Mouse (Mus musculus): ENCODE measurements around the gene Ccdc187.
A peak's percentile ranks its signal among the peaks of the same experiment; 100 is the strongest.

The Ccdc187 gene

DNA sequence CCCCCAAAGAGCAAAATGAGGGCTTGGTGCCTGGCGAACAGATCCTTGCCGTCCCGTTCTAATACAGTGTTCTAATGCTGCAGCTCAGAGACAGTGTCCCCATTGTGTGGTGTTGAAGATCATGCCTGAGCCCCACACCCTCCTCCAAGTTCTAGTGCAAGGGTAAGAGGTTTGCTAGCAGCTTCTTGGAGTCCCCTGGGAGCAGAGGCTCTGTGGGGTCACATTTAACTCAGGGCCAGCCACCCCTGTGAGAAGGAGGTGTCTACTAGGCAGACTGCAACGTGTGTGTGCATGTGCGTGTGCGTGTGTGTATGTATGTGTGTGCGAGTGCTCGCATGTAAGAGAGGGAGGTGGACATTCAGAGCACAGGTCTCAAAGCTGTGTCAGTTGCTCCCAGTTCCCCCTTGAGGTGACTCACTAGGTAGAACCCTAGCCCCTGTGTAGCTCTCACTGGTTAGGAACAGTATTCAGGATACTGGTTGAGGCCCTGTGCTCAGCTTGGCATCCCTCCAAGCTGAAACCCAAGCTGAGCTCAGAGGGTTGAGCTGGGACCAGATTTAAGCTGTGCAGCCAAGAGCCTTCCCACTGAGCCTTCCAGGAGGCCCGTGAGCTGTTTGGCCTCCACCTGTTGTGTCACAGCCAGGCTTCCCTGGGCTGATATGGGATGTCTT, 22.4 kb upstream of the Ccdc187 start:
- DNase-seq (ENCODE audit: low spot score in 2 of 2): no peak

DNA sequence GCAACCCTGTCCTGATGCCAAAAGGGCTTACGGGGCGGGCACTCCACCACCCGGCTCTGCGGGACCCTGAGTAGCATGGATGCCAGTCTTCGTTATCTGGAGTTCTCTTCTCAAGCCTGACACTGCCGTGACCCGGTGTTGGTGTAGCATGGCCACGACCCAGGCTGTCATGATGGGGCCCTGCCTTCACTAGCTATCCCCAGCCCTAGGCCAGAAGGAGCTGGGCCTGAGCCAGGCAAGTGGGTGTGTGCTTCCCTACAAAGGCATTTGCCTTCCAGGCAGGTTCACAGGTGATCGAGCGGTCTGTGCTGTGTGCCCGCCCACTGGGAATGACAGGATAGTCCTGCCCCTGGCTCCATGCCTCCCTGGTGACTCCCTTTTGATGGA, 21.6 kb upstream of the Ccdc187 start:
- peak in 1 of 2 experiments; percentile 50 for DNase-seq (ENCODE audit: low spot score in 2 of 2)

DNA sequence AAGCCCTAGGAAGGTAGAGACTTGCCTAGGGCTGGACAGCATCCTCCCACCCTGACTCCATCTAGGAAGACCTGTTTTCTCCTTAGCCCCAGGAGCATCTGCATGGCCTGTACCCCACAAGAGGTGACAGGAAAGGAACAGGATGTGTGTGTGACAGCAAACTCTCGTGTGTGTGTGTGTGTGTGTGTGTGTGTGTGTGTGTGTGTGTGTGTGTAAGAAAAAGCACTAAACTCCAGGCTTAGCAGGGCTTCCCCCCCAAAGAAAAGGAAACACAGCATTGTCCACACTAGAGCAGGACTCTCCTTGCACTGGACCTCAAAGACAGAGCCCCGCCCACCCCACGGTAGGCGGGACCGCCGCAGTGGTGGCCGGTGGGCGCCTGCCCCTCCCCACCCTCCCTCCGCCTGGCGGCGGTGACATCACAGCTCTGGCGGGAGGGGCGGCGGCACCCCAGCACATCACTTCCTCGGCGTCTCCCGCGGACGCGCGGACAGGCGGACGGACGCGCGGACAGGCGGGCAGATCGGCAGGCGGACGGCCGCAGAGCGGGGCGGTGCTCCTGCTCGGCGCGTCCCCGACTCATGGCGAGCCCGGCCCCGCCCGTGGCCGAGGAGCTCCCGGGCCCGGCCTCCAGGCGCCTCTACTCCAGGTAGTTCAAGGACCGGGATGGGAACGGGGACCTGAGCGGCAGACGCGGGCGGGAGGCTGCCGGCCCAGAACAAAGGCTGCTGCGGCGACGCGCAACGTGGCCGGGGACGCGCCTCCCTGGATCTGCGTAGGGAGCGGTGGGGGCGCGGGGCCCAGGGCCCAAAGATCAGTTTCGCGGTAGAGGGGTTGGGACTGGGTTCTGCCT, 20.9 kb upstream of the Ccdc187 start, which contains the start of gene Gpsm1:
Gpsm1 (plus strand) TSS at position 444 of the 853 bp plus-strand sequence.
- peak; percentile 68 to 85 for DNase-seq (ENCODE audit: low spot score in 2 of 2)

DNA sequence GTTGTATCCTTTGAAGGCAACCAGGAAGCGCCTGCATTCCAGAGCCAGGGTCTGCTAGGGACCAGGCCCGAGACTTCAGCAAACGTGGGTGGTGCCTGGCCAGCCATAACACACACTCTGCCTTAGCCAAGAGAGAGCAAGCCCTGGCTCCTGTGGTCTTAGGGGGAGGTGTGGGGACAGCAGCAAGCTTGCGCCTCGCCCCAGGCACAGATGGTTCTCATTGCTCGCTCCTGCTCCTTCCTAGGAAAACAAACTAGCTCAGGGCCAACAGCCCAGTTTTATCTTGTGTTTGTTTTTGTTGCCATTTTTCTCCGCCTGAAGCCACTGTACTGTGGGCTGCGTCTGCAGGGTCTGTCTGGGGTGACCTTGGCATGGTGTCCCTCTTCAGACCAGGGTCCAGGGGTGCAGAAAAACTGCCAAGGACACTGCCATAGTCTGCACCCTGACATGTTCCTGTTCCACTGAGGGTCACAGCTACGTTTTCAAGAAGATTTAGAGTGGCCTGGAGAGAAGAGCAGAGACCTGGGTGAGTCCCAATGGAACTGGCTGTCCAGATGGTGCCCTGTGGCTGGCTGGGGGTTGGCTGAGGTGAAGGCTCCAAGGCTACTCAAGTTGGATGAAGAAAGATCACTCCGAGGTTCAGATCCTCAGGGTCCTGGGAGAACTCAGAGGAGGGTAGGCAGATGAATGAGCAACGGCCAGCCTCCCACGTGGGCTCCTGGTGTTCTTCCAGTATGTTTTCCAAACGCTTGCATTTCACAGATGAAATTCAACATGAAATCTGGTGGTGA, 20.1 kb upstream of the Ccdc187 start:
- peak in 1 of 2 experiments; percentile 57 for DNase-seq (ENCODE audit: low spot score in 2 of 2)

DNA sequence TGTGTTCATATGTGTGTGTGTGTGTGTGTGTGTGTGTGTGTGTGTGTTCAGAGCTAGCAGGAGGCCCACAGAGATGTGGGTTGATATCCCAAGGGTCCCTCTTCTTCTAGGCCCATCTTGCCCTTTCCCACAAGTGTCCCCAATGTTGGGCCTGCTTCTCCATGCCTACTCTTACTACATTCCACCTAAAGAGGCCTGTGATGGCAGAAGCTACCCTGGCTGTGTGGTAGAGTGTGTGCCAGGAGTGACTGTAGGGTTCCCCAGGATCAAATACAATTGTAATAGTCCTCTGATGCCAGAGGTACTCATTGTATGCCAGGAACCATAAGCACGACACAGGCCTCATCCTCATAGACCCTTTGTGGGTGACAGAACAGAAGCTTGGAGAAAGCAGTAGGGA, 19.0 kb upstream of the Ccdc187 start:
- no peak for DNase-seq (ENCODE audit: low spot score in 2 of 2)

DNA sequence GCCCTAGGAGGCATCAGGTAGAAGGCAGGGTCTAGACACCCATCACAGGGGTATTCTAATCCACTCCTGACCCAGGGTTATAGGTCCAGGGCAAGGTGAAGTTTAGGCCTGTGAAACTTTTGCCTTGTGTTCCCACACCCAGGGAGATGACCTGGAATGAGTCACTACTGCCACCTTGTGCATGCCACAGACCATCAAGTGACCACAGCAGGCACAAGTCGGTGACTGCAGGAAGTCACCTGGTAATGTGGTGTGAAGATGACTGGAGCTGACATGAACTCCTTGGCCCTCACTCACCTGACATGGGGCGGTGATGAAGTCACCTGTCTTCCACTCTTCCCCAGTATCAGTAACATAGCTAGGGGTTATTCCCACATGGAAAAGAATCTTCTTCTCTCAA, 18.5 kb upstream of the Ccdc187 start:
- DNase-seq (ENCODE audit: low spot score in 2 of 2): no peak

DNA sequence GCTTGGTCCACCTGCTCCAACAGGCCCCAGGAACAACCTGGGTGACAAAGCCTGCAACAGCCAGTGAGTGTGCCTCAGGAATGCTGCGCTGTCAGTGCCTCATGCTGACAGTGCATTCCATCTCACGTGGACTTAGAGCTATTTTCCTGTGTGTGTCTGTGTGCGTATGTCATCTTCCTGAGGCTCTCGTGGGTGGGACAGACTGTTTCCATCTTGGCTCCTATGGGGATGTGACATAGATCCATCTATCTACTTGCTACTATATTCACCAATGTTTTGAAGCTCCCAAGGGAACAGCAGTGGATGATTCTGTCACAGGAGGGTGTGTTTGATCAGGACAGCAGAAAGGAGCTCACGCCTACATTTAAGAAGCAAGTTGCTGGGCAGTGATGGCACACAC, 17.6 kb upstream of the Ccdc187 start:
- DNase-seq (ENCODE audit: low spot score in 2 of 2): no peak

DNA sequence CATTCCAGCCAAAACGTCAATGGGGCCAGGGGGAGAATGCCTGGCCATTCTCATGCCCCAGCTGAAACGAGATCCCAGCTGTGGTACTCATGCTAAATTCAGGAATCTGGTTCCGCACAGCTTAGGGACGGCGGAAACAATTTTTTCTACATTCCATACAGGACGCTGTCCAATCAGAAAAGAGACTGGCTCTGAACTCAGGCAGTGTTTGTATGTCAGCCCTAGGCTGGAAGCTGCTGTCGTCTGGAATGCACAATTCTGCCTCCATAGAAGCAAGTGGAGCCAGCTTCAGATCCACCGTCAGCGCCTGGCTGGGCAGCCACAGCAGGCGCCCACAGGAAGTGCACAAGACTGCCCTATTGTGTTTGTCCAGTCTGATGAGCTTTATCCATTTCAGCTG, 15.4 kb upstream of the Ccdc187 start:
- no peak for DNase-seq (ENCODE audit: low spot score in 2 of 2)

DNA sequence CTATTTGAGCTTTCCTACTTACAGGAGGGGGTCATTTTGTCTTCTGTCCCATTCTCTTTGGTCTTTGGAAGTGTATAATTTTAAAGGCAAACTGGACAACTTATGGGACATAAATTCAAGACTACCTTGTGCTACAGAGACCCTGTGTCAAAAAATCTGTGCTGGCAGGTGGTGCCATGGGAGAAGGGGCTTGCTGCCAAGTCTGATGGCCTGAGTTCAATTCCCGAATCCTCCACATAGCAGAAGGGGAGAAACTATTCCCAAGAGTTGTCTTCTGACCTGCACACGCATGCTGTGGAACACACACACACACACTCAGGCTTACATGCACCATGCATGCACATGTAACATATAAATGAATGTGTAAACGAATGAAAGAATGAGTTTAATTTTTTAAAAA, 12.3 kb upstream of the Ccdc187 start:
- DNase-seq (ENCODE audit: low spot score in 2 of 2): no peak

DNA sequence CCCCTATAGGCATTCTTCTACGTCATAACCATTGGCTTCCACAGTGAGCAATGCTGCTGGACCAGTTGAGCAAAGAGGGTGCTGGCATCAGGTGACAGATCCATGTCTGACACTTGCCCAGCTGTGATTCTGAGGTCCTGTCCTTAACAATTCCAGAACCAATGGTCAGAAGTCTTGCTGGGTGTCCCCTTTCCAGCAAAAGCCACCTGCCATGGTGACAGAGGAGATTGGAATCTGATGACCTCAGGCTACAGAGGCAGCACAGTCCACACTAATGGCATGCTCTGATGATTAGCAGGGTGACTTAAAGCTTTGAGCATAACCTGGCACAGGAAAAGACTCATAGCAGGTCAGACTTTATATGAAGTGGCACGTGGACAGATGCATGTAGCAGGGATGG, 11.2 kb upstream of the Ccdc187 start:
- DNase-seq (ENCODE audit: low spot score in 2 of 2): no peak

DNA sequence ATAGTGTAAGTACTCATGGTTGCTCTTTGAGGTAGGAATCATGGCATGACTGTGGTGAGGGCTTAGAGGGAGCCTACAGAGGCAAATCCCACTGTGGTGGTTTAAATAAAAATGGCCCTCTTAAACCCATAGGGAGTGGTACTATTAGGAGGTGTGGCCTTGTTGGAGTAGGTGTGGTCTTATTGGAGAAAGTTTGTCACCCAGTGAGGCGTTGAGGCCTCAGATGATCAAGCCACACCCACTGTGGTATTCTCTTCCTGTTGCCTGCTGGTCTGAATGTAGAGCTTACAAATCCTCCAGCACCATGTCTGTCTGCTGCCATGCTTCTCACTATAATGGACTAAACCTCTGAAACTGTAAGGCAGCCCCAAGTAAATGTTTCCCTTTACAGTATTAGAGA, 10.4 kb upstream of the Ccdc187 start:
- DNase-seq (ENCODE audit: low spot score in 2 of 2): no peak

DNA sequence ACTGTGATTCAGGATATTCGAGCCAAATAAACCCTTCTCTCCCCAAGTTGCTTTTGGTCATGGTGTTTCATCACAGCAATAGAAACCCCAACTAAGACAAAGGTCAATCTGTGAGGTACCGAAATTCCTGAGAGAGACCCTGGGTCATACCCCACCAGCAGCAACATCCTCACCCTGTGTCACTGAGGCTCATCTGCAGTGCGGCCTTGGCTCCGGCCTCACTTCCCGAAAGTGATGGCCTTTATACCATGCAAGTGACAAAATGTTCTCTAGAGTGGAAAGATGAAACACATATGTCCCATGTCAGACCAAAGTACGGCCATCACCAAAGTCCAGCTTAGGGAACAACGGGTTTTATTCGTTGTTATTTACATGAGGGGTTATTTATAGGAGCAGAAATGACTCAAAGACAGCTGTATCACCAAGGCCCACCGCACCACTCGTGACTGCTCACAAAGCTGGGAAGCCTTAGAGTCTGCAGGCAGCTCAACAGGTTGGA, 7.7 kb upstream of the Ccdc187 start:
- no peak for DNase-seq (ENCODE audit: low spot score in 2 of 2)

DNA sequence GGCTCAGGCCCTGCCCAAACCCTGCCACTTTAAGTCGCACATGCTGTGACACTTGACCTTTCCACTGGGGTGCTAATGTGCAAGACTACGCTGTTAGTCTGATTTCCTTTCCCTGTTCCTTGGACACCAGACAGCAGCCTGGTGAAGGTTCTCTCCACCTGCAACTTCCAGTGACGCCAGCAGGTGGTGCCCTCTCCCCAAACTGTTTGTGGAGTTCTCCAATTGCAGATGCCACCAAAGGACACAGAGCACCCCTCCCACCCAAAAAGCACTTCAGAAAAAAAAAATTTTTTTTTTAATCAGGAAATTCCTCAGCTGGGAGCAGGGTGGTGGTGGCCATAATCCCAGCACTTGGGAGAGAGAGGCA, 6.4 kb upstream of the Ccdc187 start:
- DNase-seq (ENCODE audit: low spot score in 2 of 2): peak; percentile 87 to 96

DNA sequence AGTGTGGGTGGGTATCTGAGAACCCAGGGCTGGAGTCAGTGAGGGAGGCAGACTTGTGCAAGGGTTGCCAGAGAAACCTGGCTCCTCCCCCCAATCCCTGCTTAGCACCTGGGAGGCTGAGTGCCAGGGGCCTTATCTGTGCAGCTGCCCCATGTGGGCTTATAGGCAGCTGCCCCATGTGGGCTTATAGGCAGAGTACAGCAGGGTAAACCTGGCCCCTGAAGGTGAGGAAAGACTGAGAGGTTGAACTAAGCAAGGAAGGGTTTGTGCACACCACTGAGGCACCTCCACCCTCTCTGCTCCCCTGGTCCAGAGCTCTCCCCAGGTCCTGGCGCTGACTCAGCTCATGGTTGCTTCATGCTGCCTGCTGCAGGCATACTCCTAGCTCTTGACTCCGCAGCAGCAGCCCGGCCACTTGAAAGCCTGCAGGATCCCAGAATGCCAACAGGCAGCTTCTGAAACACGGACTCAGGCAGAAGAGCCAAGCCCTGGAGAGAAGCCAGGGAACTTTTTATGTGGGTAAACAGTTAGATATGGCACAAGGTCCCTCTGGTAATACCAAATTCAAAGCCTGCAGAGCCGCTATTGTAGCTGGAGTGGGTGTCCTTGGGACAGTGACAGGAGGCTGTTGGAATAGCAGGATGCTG, 5.9 kb upstream of the Ccdc187 start:
- peak in 1 of 2 experiments; percentile 40 for DNase-seq (ENCODE audit: low spot score in 2 of 2)

DNA sequence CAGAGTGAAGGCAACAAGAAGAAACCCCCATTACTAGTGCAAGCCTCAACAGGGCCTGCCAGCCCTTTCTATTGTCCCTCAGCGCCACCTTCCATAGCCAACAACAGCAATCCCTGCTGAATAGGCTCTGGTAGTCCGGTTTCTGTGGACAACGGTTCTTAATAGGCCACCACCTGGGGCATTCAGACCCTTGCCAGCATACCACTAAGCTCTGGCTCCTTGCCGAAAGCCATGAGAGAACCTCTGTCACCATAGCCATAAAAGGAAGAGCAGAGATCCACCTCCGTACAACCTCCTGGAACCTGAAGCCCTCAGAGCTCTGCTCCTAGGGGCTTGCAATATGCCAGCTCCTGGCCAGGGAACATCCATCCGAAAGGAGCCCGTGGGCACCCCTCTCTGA, 5.0 kb upstream of the Ccdc187 start:
- peak in 1 of 2 experiments; percentile 65 for DNase-seq (ENCODE audit: low spot score in 2 of 2)

DNA sequence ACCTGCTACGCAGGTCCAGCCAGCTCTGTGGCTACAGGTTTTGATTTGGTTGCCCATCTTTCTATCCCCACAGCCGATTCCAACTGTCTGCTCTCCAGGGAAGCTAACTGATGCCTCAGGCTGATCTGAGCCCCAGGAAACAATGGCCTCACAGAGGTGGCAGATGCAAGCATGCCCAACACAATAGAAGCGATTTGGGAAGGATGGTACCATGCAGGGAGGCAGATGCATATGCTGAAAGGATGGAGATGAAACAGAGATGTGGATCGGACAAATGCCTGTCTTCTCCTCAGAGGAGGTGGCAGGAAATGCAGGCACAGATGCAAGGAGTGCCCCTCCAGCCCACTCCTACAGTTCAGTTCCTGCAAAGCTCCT, 4.5 kb upstream of the Ccdc187 start:
- DNase-seq (ENCODE audit: low spot score in 2 of 2): no peak

DNA sequence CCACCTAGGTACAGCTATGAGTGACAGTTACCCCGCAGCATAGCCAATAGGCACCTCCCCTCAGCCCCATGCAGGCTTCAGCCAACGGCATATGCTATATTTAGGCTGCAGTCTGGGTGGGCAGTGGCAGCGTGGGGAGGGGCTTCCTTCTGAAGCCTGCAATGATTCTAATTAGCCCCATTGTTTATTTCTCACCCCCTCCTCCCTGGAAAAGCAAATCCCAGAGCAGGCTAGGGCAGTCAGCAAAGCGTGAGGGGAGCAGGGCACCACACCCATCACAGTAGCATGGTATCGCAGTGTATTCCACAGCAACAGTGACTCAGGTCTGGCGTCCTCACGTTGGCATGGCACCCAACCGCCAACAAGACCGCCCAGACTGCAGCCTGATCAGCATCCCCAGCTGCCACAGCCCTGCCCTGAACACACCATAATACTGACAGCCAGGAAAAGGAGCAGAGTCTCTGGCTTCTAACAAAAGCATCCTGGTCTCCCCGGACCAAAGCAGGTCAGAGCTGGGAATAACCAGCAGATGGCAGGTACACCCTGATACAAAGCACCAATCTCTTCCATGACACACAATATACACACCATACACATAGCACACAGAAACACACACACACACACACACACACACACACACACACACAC, 4.0 kb upstream of the Ccdc187 start:
- DNase-seq (ENCODE audit: low spot score in 2 of 2): peak in 1 of 2 experiments; percentile 70

DNA sequence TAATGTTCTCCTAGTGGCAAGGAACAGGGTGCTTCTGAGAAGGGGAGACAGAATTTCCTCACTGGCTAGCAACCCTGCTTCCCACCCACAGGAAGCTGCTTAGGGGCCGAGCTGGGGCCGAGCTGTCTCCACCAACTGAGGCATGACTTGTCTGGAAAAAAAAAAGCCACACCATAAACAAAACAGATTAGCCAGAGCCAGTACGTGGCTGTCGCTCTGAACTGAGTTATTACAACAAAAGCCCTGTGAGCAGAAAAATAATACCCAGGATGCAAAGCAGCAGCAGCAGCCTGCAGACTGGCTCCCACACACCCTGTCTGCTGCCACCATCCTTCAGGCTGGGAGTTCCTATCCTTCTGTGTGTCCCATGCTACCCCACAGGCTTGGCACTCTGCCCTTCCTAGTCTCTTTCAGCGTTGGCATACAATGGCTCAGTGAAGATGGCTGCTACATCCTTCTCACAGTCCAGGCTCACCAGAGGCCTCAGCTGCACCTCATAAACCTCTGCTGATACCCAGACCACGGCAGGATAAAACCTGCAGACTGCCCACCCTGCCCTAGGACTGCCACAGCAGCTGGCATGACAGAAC, 2.3 kb upstream of the Ccdc187 start:
- peak in 1 of 2 experiments; percentile 68 for DNase-seq (ENCODE audit: low spot score in 2 of 2)

DNA sequence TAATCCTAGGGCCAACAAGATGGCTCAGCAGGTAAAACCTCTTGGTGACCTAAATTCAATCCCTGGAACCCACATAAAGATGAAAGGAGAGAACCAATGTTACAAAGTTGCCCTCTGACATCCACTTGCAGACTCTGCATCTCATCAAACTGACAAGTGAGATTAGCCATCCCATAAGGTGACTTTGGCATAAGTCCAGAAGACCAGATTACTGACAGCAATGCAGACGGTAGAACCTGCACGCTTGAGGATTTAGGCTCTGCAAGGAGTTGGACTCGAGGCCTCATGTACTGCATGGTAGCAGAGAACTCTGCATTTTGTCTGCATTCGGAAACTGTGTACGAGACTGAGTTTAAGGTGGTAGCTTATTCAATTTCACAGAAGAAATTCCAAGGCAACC, 4.2 kb downstream of the Ccdc187 start:
- no peak for DNase-seq (ENCODE audit: low spot score in 2 of 2)

DNA sequence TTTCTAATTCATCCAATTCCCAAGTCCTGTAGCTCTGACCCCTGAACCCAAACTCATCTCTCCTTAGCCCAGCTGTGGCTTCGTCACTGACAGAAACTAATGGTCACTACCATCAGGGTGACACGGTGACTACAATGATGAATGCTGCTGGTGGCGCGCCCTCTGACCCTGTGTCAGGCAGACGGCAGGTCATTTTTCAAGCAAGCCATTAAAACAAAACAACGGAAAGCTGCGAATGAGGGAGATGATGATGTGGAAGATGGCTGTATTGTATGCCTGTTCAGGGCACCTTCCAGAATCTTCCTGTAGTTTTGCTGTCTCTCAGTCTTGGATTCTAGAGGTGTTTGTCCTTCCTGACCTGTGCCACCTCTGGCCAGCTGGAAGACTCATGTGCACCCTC, 8.0 kb downstream of the Ccdc187 start:
- no peak for DNase-seq (ENCODE audit: low spot score in 2 of 2)

DNA sequence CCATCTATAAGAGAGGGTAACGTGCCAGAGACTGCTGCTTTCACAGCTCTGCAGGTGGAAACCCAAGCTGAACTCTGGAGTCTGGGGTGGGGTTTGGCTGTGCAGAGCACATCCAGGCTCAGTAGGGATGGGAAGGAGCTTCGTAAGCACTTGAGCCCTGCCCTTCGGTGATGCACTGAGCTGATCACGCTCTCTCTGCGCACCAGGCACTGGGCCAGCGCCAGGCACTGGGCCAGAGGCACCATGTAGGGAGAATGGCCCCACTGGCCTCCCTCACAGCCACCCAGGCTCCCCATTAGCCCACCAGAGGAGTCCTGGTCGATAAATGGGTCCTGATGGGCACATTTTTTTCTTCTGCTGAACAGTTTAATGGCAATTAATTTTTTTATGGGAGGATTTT, 8.6 kb downstream of the Ccdc187 start:
- DNase-seq (ENCODE audit: low spot score in 2 of 2): peak in 1 of 2 experiments; percentile 79

Data from cerebellum, postnatal 4 days (tissue).